17 mouse cellular contexts compared by ENCODE assay signal in genomic region chr4:137449715-137450114, GRCm38 (mm10). TPM values are rescaled to one million over a fixed set of nuclear protein-coding genes. Genes with fewer than 3 reads are reported as not detected.
DNase-seq lines count a peak whose midpoint lies in the region; ATAC-seq lines count a peak whose summit lies in the region.
"Had no signal": no experiment of that assay in that cellular context is flagged by ENCODE, and none has a peak within 500 bp of the region (broad histone marks: within the 10 kb centered on the region; RNA-seq: fewer than 3 reads in every experiment).

No protein-coding gene starts in this region.

- H3K36me3 ChIP-seq in heart, embryonic 11.5 days (ENCODE audit: control insufficient read depth, insufficient read depth, low read length): no peaks in the 10 kb centered on the region
- no peaks in the 10 kb centered on the region for H3K36me3 ChIP-seq in heart, embryonic 15.5 days
- H3K36me3 ChIP-seq in stomach, embryonic 14.5 days (ENCODE audit: control insufficient read depth, insufficient read depth, low read length): no peaks in the 10 kb centered on the region
- H3K36me3 ChIP-seq in hindbrain, embryonic 12.5 days: no peaks in the 10 kb centered on the region
- no peaks in the 10 kb centered on the region for H3K36me3 ChIP-seq in kidney, embryonic 14.5 days (ENCODE audit: control insufficient read depth, insufficient read depth, low read length)
- H3K36me3 ChIP-seq: kidney, embryonic 15.5 days; lung, embryonic 15.5 days had no signal

- H3K9ac ChIP-seq in heart, embryonic 11.5 days (ENCODE audit: low read depth, low read length): no peak overlapping the region
- H3K9ac ChIP-seq in heart, embryonic 15.5 days: no peak overlapping the region
- H3K9ac ChIP-seq in stomach, embryonic 14.5 days (replicated peaks; ENCODE audit: low read depth, low read length): no peak overlapping the region
- H3K9ac ChIP-seq in hindbrain, embryonic 12.5 days: no peak overlapping the region
- no peak overlapping the region for H3K9ac ChIP-seq in kidney, embryonic 14.5 days (ENCODE audit: low read depth, low read length)
- H3K9ac ChIP-seq: kidney, embryonic 15.5 days; lung, embryonic 15.5 days had no signal

- DNase-seq in heart, adult 8-10 months (ENCODE audit: low spot score): peak; percentile 46
- peak; percentile 45 for DNase-seq in fibroblast of lung, adult 2 months (ENCODE audit: low read depth)
- no peak for DNase-seq in c-Kit-positive CD71-positive TER-119-positive erythroid progenitor cells, embryonic 14.5 days (ENCODE audit: low spot score)
- DNase-seq: adrenal gland, postnatal 25 days had no signal

- H3K4me1 ChIP-seq in heart, embryonic 11.5 days (ENCODE audit: control insufficient read depth, insufficient read depth, low read length): peaks cover 18% of the 10 kb centered on the region
- H3K4me1 ChIP-seq in heart, embryonic 15.5 days (replicated peaks): peaks cover 30% of the 10 kb centered on the region
- peaks cover 12% of the 10 kb centered on the region for H3K4me1 ChIP-seq in stomach, embryonic 14.5 days (ENCODE audit: control insufficient read depth, insufficient read depth, low read length)
- H3K4me1 ChIP-seq in hindbrain, embryonic 12.5 days: peaks cover 7% of the 10 kb centered on the region; the same call in 1 of the 2 replicates
- H3K4me1 ChIP-seq in kidney, embryonic 14.5 days (ENCODE audit: control insufficient read depth, insufficient read depth, low read length): peaks cover 12% of the 10 kb centered on the region

- H3K27ac ChIP-seq in heart, embryonic 11.5 days (ENCODE audit: low read depth, low read length): no peak overlapping the region
- peak overlapping the region; percentile 76 for H3K27ac ChIP-seq in heart, embryonic 15.5 days
- H3K27ac ChIP-seq in stomach, embryonic 14.5 days (ENCODE audit: low read length): peak overlapping the region; percentile 27; the same call in 1 of the 2 replicates
- H3K27ac ChIP-seq in hindbrain, embryonic 12.5 days: no peak overlapping the region
- no peak overlapping the region for H3K27ac ChIP-seq in kidney, embryonic 14.5 days (ENCODE audit: low read depth, low read length)
- H3K27ac ChIP-seq: hindbrain, postnatal 0 days; kidney, embryonic 15.5 days; lung, embryonic 15.5 days had no signal

- H3K4me2 ChIP-seq in heart, embryonic 11.5 days: no peak overlapping the region
- no peak overlapping the region for H3K4me2 ChIP-seq in heart, embryonic 15.5 days
- no peak overlapping the region for H3K4me2 ChIP-seq in stomach, embryonic 14.5 days (replicated peaks; ENCODE audit: low read depth, low read length)
- H3K4me2 ChIP-seq in hindbrain, embryonic 12.5 days (replicated peaks): no peak overlapping the region
- H3K4me2 ChIP-seq in kidney, embryonic 14.5 days (replicated peaks; ENCODE audit: low read depth, low read length): no peak overlapping the region
- H3K4me2 ChIP-seq: kidney, embryonic 15.5 days; lung, embryonic 15.5 days had no signal

- H3K9me3 ChIP-seq in heart, embryonic 11.5 days (replicated peaks; ENCODE audit: control insufficient read depth, low read length): no peaks in the 10 kb centered on the region
- no peaks in the 10 kb centered on the region for H3K9me3 ChIP-seq in heart, embryonic 15.5 days (replicated peaks)
- H3K9me3 ChIP-seq in stomach, embryonic 14.5 days (ENCODE audit: control insufficient read depth, low read depth, low read length): no peaks in the 10 kb centered on the region
- H3K9me3 ChIP-seq in hindbrain, embryonic 12.5 days (replicated peaks): no peaks in the 10 kb centered on the region
- no peaks in the 10 kb centered on the region for H3K9me3 ChIP-seq in kidney, embryonic 14.5 days (ENCODE audit: control insufficient read depth, low read length)
- H3K9me3 ChIP-seq: kidney, embryonic 15.5 days; lung, embryonic 15.5 days had no signal

- no peak for ATAC-seq in heart, embryonic 11.5 days (replicated peaks; ENCODE audit: insufficient number of reproducible peaks, low FRiP score, low TSS enrichment)
- ATAC-seq in heart, embryonic 15.5 days (replicated peaks; ENCODE audit: insufficient number of reproducible peaks, insufficient read depth, low FRiP score, low read depth): 0 out of 2 replicates have a peak, but pooled peaks have one; percentile 20
- ATAC-seq in stomach, embryonic 14.5 days (ENCODE audit: insufficient number of reproducible peaks, insufficient read depth, low FRiP score, low read depth): no peak
- no peak for ATAC-seq in hindbrain, embryonic 12.5 days (ENCODE audit: low FRiP score)
- ATAC-seq in kidney, embryonic 14.5 days (ENCODE audit: low FRiP score, low TSS enrichment): no peak
- ATAC-seq: CD4-positive, CD25-positive, alpha-beta regulatory T cell, adult 4 months; hindbrain, postnatal 0 days had no signal

- WGBS in heart, embryonic 11.5 days (ENCODE audit: insufficient replicate concordance): 62% methylated on average over 10 of the region's 10 CpGs
- 67% methylated on average over 10 of the region's 10 CpGs for WGBS in heart, embryonic 15.5 days
- WGBS in stomach, embryonic 14.5 days: 76% methylated on average over 10 of the region's 10 CpGs
- WGBS in hindbrain, embryonic 12.5 days: 82% methylated on average over 10 of the region's 10 CpGs
- 79% methylated on average over 10 of the region's 10 CpGs for WGBS in kidney, embryonic 14.5 days

- H3K27me3 ChIP-seq in heart, embryonic 11.5 days (ENCODE audit: control insufficient read depth, insufficient read depth, low read length): no peaks in the 10 kb centered on the region
- no peaks in the 10 kb centered on the region for H3K27me3 ChIP-seq in heart, embryonic 15.5 days
- no peaks in the 10 kb centered on the region for H3K27me3 ChIP-seq in stomach, embryonic 14.5 days (ENCODE audit: control insufficient read depth, insufficient read depth, low read length)
- no peaks in the 10 kb centered on the region for H3K27me3 ChIP-seq in hindbrain, embryonic 12.5 days
- no peaks in the 10 kb centered on the region for H3K27me3 ChIP-seq in kidney, embryonic 14.5 days (ENCODE audit: control insufficient read depth, insufficient read depth, low read length)
- H3K27me3 ChIP-seq: kidney, embryonic 15.5 days; lung, embryonic 15.5 days had no signal

- no peak overlapping the region for H3K4me3 ChIP-seq in heart, embryonic 11.5 days (ENCODE audit: low read depth, low read length)
- no peak overlapping the region for H3K4me3 ChIP-seq in heart, embryonic 15.5 days
- no peak overlapping the region for H3K4me3 ChIP-seq in stomach, embryonic 14.5 days (ENCODE audit: low read depth, low read length)
- H3K4me3 ChIP-seq in hindbrain, embryonic 12.5 days: no peak overlapping the region
- H3K4me3 ChIP-seq in kidney, embryonic 14.5 days (ENCODE audit: low read length): no peak overlapping the region
- H3K4me3 ChIP-seq: erythroblast, embryonic 14.5 days; kidney, embryonic 15.5 days; lung, embryonic 15.5 days had no signal

RNA-seq across cellular contexts. Expression of gene 1700013G24Rik, which starts 3.4 kb away (rescaled TPM):
- total RNA-seq in heart, adult 8-10 months (2022): not detected
- polyA plus RNA-seq in heart, embryonic 11.5 days (2014; fragmentation: Nextera tagmentation; extraction: Ambion mirVana): not detected in 2 replicates
- not detected in 2 replicates for polyA plus RNA-seq in heart, embryonic 15.5 days (2015; fragmentation: Nextera tagmentation; extraction: Ambion mirVana)
- polyA plus RNA-seq in stomach, embryonic 14.5 days (2014; fragmentation: Nextera tagmentation; extraction: Ambion mirVana): not detected in 2 replicates
- not detected in 2 replicates for polyA plus RNA-seq in hindbrain, embryonic 12.5 days (2016; fragmentation: Nextera tagmentation; extraction: Ambion mirVana)
- not detected in 2 replicates for polyA plus RNA-seq in kidney, embryonic 14.5 days (2014; fragmentation: Nextera tagmentation; extraction: Ambion mirVana)
- total RNA-seq: adrenal gland, postnatal 25 days; common myeloid progenitor, adult 5-6 weeks; hindbrain, postnatal 0 days; layer of hippocampus, postnatal 25 days had no signal
- polyA plus RNA-seq: CD4-positive, CD25-positive, alpha-beta regulatory T cell, adult 4 months; erythroblast, embryonic 14.5 days; hindbrain, postnatal 0 days; kidney, embryonic 15.5 days; lung, embryonic 15.5 days had no signal

RNA-seq across cellular contexts. Expression of gene Hspg2, which starts 18.9 kb away (rescaled TPM):
- total RNA-seq in heart, adult 8-10 months (2022): 100 to 1,000 TPM; 124 to 205 (median 189) TPM
- polyA plus RNA-seq in heart, embryonic 11.5 days (2014; fragmentation: Nextera tagmentation; extraction: Ambion mirVana): 55.5 and 56.4 TPM in 2 replicates
- 41.3 and 56.3 TPM in 2 replicates for polyA plus RNA-seq in heart, embryonic 15.5 days (2015; fragmentation: Nextera tagmentation; extraction: Ambion mirVana)
- 42.6 and 44.1 TPM in 2 replicates for polyA plus RNA-seq in stomach, embryonic 14.5 days (2014; fragmentation: Nextera tagmentation; extraction: Ambion mirVana)
- 14.7 and 15.0 TPM in 2 replicates for polyA plus RNA-seq in hindbrain, embryonic 12.5 days (2016; fragmentation: Nextera tagmentation; extraction: Ambion mirVana)
- polyA plus RNA-seq in kidney, embryonic 14.5 days (2014; fragmentation: Nextera tagmentation; extraction: Ambion mirVana): 39.6 and 56.2 TPM in 2 replicates
- polyA plus RNA-seq: CD4-positive, CD25-positive, alpha-beta regulatory T cell, adult 4 months had no signal

RNA-seq across cellular contexts. Expression of gene Cela3b, which starts 19.4 kb away (rescaled TPM):
- not detected for total RNA-seq in heart, adult 8-10 months (2022)
- polyA plus RNA-seq in heart, embryonic 11.5 days (2014; fragmentation: Nextera tagmentation; extraction: Ambion mirVana): not detected in 2 replicates
- polyA plus RNA-seq in heart, embryonic 15.5 days (2015; fragmentation: Nextera tagmentation; extraction: Ambion mirVana): not detected in 2 replicates
- 1.0 TPM in 1 of 2 replicates, not detected in the other for polyA plus RNA-seq in stomach, embryonic 14.5 days (2014; fragmentation: Nextera tagmentation; extraction: Ambion mirVana)
- not detected in 2 replicates for polyA plus RNA-seq in hindbrain, embryonic 12.5 days (2016; fragmentation: Nextera tagmentation; extraction: Ambion mirVana)
- polyA plus RNA-seq in kidney, embryonic 14.5 days (2014; fragmentation: Nextera tagmentation; extraction: Ambion mirVana): not detected in 2 replicates
- total RNA-seq: adrenal gland, postnatal 25 days; common myeloid progenitor, adult 5-6 weeks; hindbrain, postnatal 0 days; layer of hippocampus, postnatal 25 days had no signal
- polyA plus RNA-seq: CD4-positive, CD25-positive, alpha-beta regulatory T cell, adult 4 months; erythroblast, embryonic 14.5 days; hindbrain, postnatal 0 days; kidney, embryonic 15.5 days had no signal

RNA-seq across cellular contexts. Expression of gene Cela3a, which starts 40.1 kb away (rescaled TPM):
- not detected for total RNA-seq in heart, adult 8-10 months (2022)
- polyA plus RNA-seq in heart, embryonic 11.5 days (2014; fragmentation: Nextera tagmentation; extraction: Ambion mirVana): not detected in 2 replicates
- not detected in 2 replicates for polyA plus RNA-seq in heart, embryonic 15.5 days (2015; fragmentation: Nextera tagmentation; extraction: Ambion mirVana)
- polyA plus RNA-seq in stomach, embryonic 14.5 days (2014; fragmentation: Nextera tagmentation; extraction: Ambion mirVana): not detected in 2 replicates
- polyA plus RNA-seq in hindbrain, embryonic 12.5 days (2016; fragmentation: Nextera tagmentation; extraction: Ambion mirVana): not detected in 2 replicates
- polyA plus RNA-seq in kidney, embryonic 14.5 days (2014; fragmentation: Nextera tagmentation; extraction: Ambion mirVana): not detected in 2 replicates
- total RNA-seq: adrenal gland, postnatal 25 days; common myeloid progenitor, adult 5-6 weeks; hindbrain, postnatal 0 days; layer of hippocampus, postnatal 25 days had no signal
- polyA plus RNA-seq: CD4-positive, CD25-positive, alpha-beta regulatory T cell, adult 4 months; erythroblast, embryonic 14.5 days; hindbrain, postnatal 0 days; kidney, embryonic 15.5 days; limb, embryonic 14.5 days; lung, embryonic 15.5 days had no signal

Comparison
In these comparisons a context has a peak if more than half of its experiments do, and no peak if none do; other contexts are left out.
1. H3K27ac ChIP-seq: peak in heart, embryonic 15.5 days (single experiment) and stomach, embryonic 14.5 days (single experiment); none in heart, embryonic 11.5 days (single experiment), hindbrain, embryonic 12.5 days (single experiment) and kidney, embryonic 14.5 days (single experiment).